Mouse (Mus musculus) cerebellum, adult 8-10 months (tissue): ENCODE measurements at regions not wholly inside any gene's neighbourhood (a gene's known extent, or its start where the extent isn't known, plus 50 kb on each side); places are given as distances from the start of the nearest gene placed in this dataset.
A peak's percentile ranks its signal among the peaks of the same experiment; 100 is the strongest.

Experiments
- DNase-seq: peaks from one replicate; pipeline ENCODE4 v3.0.0; 2022

DNA sequence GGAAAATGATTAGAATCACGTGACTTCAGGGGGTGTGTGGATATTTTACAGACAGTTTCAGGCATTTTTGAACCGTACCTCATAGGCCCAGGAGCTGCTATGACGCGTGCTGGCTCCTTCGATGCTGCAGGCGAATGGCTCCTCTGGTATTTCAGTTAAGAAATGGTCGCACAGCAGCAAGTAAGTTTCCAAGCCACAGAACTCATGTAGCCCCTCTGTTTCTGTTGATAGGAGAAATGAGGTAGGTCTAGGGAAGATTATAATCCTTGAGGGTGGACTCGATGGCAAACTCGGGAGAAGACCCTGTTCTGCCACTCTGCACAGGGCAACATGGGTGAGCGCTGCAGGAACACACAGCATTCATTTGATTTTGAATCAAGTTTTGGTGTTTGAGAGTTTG is 127.0 kb upstream of the Npvf start:
- DNase-seq = no peak

- no peak for DNase-seq
These were observed 128.0 kb upstream of the Npvf start for GRCm38 (mm10) chr6:50782221-50782620.

GRCm38 (mm10) chr6:50783494-50783893 is 129.3 kb upstream of the Npvf start:
- DNase-seq = no peak

DNA sequence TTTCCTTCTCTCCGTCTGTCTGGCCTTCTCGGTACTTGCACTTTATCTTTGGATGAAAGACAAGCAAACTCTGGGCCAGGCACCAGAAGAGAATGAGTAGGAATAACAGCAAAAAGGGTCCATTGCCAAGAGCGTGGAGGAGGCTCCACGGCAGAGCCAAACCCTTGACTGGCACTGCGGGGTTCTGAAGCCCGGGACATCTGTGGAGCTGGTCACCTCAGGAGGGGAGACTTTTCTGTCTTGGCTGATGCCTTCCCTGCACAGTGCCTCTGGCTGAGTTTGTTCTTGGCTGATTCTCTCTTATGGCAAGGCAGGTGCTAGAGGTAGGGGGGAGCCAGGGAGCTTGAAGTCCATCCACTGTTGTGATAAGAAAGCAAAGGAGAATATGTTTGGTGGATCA is 130.1 kb upstream of the Npvf start:
- DNase-seq = no peak

DNA sequence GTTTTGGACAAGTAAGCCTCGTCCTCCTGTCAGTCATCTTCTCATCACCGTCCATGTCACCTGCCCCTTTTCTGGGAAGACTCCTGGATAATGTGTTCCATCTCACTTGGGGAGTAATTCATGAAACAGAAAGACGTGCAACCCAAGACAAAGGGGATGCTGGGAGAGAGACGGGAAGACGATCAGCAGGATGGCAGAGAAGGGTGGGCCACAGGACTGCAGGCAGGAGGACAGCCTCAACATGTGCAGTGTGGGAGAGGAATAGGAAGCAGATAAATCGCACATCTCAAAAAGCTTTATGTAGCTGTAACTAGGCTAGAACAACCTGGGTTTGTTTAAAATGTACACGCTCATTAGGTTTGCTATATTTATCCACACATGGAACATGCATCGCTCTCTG is 133.4 kb upstream of the Npvf start:
- DNase-seq = no peak

- no peak for DNase-seq
These were observed 145.7 kb upstream of the Npvf start for GRCm38 (mm10) chr6:50799963-50800362.

DNA sequence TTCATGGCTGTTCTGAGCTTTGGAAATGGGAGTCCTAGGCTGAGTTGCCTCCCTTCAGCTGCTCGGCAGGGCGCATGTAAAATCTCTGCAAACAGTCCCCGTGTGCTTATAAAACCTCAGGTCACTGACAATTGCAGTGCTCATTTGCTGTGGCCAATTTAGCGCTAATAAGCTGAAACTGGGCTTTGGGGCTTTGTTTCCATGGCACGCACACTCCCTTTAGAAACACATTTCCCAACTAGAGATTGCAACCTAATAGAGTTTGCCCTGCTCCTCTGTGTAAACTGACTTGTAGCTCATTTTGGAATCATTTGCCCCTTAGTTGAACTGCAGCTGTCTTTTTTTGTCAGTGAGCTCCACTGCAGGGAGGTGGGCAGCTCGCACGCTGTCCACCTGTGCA is 148.7 kb upstream of the Npvf start:
- no peak for DNase-seq

GRCm38 (mm10) chr6:50804477-50805005 is 150.3 kb upstream of the Npvf start:
- no peak for DNase-seq

DNA sequence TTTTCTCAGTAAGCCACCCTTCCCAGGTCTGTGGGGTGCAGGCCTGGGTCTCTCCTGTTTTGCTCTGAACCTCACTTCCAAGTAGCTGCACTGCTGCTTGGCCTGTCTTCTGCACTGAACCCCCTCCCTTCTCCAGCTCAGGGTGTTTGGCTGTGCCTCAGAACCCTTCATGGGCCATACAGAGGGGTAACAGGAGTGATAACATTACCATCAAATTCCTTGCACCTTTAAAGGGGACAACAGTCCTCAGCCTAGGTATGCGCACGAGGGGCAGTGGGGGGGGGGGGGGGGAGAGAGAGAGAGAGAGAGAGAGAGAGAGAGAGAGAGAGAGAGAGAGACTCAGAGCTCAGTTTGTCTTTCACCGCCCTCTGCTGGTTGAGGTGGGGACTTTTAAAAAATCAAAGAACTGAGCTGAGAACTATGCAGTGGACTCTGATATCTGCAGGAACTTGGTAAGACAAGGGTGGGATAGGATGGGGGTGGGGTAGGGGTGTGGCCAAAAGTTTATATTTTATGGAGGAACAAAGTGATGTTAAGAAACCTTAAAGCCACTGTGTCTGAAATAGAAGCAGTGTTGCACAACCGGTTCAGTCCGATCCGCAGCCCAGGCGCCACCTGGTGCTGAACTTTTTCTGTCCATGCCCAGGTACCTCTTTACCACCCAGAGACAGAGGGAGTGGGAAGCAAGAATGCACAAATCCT is 152.3 kb upstream of the Npvf start:
- DNase-seq = peak; percentile 34

DNA sequence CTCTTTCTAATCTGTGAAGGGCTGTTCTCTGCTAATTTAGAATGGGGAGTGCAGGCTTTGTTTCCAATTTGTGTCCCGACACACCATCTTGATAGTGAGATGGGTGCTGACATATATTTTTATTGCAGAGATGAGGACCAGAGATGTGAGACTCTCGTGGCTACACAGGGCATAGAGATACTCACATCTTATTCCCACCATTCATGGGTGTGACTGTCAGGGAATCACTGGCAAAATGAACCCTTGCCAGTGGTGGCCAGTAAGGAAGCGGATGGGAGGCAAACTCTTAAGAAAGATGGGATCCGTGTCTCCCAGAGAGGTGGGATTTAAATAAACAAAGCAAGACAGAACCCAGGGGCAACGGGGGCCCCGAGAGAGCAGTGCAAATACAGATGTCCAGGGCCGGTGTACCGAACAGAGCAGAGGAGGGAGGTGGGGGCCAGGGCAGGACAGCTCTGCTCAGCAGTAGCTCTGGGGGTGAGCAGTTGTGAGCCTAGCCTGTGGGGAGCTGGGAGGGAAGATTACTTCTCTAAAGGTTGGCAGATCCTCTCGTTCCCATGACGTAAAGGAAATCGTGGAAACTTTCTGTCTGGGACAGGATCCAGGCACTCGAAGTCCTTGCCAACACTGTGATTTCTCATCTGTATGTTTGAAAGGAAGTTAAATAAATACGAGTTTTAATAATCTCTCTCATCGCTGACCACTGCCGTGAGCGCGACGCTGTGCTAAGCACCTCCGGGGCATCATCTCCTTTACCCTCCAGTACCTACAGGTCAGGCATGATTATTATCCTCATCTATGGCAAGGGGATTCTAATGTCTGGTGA is 153.2 kb upstream of the Npvf start:
- DNase-seq = no peak

GRCm38 (mm10) chr6:50808126-50808525 is 153.9 kb upstream of the Npvf start:
- DNase-seq = peak; percentile 68

DNA sequence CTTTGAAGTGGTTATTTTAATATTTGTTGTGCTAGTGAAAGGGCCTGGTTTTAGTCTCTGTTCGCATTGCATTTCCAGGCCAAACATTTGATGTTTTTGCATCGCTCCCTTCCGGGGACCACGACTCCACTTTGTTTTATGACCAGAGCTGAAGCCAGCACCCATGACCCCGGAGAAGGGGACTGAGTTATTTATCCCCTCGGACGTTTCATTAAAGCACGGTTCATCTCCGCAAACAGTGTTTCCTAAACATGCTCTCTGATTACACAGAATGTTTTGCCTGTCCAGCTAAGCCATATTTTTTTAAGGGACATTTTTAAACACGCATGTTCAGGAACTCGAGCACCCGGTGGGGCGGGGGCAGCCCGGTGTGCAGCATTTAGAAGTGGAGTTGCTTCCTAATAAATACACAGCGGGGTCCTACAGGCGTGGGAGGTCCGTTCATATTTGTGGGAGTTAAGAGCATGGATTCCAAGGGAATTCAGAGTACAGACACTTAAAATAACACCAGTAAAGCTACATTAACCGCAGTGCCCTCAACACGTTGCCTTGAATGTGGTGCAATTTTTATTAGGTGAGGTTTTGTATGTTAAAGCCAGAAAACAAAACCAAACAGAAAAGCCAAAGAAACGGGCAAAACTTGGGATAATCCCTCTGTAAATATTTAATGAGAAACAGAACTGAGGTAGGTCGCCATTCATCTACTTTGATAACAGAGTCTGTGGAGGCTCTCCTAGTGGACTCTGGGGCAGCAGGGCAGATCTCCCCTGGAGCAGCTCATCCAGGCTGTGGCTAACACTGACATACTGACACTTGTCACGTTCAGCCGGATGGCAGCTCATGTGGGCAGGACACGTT is 154.8 kb upstream of the Npvf start:
- no peak for DNase-seq

GRCm38 (mm10) chr6:50809669-50809983 is 155.4 kb upstream of the Npvf start:
- no peak for DNase-seq

GRCm38 (mm10) chr6:50814936-50815500 is 160.8 kb upstream of the Npvf start:
- DNase-seq = no peak

DNA sequence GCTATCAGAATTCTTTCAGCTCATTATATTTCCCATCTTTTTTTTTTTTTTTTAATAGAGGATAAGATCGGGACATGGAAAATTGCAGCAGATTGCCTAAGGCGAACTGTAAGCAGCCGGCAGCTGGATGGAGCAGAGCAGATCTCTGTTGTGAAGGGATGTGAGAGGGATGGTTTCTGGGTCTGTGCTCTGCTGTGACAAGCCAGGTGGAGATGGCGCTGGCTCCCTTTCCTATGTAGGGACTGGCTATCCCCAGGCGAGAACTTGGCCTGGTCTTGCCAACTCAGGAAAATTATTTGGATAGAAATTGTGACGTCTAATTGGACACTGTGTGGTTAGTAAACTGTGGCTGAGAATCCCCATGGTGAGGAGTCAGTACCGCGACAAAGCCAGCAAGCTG is 161.3 kb upstream of the Npvf start:
- no peak for DNase-seq

DNA sequence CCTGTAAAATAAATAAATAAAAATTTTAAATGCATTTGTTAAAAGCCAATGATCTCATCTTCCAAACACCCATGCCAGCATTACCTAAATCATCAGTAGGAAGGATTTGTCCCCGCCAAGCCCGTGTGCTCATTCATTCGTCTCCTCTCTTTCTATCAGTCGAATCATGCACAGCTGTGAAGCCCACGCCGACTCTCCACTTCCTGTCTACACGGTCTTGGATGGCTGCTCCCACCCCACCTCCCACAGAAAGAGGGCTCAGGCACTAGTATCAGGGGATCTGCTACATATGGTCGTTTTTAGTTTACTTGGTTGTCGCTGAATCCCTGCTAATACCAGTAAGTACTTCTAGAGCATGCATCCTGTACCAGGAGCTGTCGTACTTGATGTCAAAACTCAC is 163.2 kb upstream of the Npvf start:
- DNase-seq = no peak

- DNase-seq = no peak
These were observed 164.2 kb upstream of the Npvf start for GRCm38 (mm10) chr6:50818433-50818832.

GRCm38 (mm10) chr6:50818891-50819541 is 164.8 kb upstream of the Npvf start:
- no peak for DNase-seq

DNA sequence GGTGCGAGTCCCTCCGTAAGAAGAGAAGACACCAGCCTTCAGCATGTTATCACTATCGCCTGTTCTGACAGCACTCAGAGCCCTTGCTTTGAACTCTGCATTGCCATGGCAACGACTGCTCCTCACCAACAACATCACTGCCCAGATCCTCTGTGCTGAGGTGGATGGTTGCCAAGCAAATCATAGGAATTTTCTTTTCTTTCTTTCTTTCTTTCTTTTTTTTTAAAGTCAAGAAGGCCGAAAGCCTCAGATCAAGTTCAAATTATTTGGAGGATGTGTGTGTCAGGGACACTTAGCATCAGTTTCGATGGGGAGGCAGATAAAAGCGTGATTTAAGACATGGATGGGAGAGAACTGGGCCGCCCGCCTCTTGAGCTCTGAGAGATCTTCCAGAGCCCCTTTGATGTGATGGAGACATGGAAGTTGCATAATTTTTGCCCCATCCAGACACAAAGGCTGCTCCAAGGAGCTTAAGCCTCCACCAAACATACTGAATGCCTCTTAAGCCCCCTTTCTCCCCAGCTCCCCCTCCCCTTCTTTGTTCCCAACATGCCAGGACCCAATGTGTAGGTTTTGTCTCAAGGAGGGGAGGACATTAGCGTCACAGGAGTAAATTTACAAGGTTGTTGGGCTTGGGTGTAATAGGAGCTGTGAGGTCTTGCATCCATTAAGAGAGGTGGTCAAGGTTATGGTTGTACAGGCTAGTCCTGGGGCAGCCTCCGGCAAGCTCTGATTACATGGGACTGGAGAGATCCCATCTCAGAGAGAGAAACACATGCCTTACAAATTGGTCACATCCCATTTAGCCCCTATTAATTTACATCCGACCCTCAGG is 167.4 kb upstream of the Npvf start:
- no peak for DNase-seq

DNA sequence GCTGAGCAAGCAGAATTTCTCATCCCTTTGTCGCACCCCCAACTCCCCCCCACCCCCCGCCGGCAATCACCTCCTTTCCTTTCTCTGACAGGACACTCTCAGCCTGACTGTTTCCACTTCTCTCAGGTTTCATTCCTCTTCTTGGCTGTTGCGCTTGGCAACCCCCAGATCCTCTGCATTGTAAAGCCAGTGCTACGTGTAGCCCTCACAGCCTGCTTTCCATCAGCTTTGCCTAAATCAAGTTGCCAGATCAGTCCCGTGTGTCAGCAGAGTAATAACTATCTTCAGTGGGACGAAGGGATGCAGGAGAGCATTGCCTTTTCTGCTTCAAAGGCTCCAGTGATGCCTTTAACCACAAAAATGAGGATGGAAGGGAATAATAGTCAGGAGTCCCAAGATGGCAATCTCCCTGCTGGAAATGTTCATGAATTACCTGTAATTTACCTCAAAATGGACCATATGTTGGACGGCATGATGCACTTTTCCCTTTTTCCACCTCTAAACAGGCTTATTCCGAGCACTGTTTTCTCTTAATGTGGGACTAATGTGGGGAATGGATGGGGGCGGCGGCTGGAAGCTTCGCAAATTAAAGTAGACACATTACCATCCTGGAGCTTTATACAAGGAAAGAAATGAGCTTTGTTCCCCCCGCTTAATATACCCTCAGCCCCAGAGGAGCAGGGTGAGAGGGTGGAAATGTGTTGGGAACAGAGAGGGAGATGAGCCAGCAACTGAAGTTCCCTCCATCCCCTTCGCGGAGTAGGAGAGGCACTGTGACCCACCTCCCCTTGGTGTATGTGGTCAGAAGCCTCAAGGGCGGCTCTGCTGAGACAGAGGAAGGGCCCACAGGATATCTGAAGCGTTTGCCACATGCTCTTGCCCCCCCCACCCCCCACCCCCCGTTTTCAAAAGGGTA is 168.3 kb upstream of the Npvf start:
- no peak for DNase-seq
